Mouse (Mus musculus): Measurements from ENCODE around the gene Klrb1b. TPM values are rescaled to one million over a fixed set of nuclear protein-coding genes. Genes with fewer than 3 reads are reported as not detected.

Gene Klrb1b
- total and polyA plus RNA-seq, 2 experiments from 2014 or later, result not detected

DNA sequence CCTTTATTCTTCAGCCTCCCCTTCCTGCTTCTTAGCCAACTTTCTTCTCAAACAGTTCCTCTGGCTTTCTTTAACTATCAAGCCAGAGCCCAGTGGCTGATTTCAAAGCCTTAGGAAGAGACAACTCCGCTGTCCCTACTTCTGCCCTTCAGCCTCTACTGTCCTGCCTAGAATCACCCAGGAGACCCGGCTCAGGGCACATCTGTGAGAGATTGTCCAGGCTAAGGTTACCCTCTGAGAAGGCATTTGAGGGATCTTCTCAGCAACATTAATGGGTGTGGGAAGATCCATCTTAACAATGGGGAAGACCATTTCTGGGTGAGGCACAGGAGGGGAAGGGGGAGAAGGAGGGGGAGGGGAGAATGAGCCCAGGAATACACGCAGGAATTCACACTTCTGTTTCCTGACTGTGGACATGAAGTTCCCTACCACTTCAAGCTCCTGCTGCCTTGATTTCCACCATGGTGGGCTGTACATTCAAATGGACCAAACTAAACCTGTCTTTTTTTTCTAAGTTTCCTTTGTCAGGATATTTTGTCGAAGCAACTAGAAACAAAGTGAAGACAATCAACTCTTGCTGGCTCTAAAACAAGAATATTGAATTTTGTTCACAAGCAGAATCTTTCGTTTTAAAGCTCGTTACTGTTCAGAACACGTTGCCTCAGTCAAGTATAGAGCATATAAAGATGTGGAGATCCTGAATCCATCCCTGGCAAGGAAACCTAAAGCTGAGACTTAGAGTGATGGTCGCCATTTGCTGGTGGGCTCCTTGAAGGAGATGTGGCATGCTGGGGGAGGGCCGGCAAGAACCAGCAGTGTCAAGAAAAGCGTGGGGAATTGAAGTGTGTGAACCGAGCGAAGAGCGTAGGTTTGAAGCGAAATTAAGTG lies 11.6 kb upstream of the Klrb1b start:
- peak overlapping the region; percentile 88 for H3K9ac ChIP-seq (replicated peaks; ENCODE audit: low read length)
- no peak for TF ChIP-seq CTCF (IDR thresholded peaks at IDR 0.05; ENCODE audit: low read depth)
- no peaks in the 10 kb centered on the region for H3K9me3 ChIP-seq (ENCODE audit: low read length)
- H3K4me2 ChIP-seq (ENCODE audit: low read depth, low read length), result peak overlapping the region; percentile 81
- peak overlapping the region; percentile 88 for H3K4me3 ChIP-seq (ENCODE audit: low read length)
- peak overlapping the region; percentile 94 for H3K27ac ChIP-seq
- peak; percentile 62 for DNase-seq (ENCODE audit: low spot score)
- 2% methylated on average over 14 of the region's 14 CpGs for WGBS
- no peaks in the 10 kb centered on the region for H3K4me1 ChIP-seq (ENCODE audit: insufficient read depth, low read length)
- peak; percentile 48 for ATAC-seq
- H3K36me3 ChIP-seq (ENCODE audit: insufficient read depth, low read length), result no peaks in the 10 kb centered on the region
- no peaks in the 10 kb centered on the region for H3K27me3 ChIP-seq (ENCODE audit: insufficient read depth, low read length)

DNA sequence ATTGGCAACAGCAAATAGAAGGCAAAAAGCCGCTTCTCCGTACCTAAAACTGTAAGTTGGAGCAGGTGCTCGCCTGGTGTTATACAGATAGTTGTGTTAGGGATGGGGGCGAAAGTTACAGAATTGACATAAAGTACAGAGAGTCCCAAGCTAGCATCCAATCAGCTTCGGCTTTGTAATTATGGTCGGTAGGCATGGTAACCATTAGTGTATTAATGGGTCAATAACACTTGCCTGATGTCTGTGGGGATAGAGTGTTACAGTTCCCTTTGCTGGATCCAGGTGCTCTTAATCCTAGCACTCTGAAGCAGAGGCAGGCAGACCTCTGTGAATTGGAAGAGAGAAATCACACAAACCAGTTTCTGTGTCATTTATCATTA lies 10.8 kb upstream of the Klrb1b start:
- Histone ChIP-seq H3K9me3 (ENCODE audit: low read length) (no peaks in the 10 kb centered on the region), H3K36me3 (ENCODE audit: insufficient read depth, low read length) (no peaks in the 10 kb centered on the region), H3K4me2 (ENCODE audit: low read depth, low read length) (peak overlapping the region; percentile 81), H3K4me3 (ENCODE audit: low read length) (peak overlapping the region; percentile 88), H3K4me1 (ENCODE audit: insufficient read depth, low read length) (no peaks in the 10 kb centered on the region), H3K27me3 (ENCODE audit: insufficient read depth, low read length) (no peaks in the 10 kb centered on the region), H3K9ac (replicated peaks; ENCODE audit: low read length) (peak overlapping the region; percentile 88; the same call in 1 of the 2 replicates), H3K27ac (peak overlapping the region; percentile 94)
- 86% methylated on average over 6 of the region's 6 CpGs for WGBS
- ATAC-seq (no peak), DNase-seq (ENCODE audit: low spot score) (peak; percentile 11)
- TF ChIP-seq CTCF (IDR thresholded peaks at IDR 0.05; ENCODE audit: low read depth), result no peak

DNA sequence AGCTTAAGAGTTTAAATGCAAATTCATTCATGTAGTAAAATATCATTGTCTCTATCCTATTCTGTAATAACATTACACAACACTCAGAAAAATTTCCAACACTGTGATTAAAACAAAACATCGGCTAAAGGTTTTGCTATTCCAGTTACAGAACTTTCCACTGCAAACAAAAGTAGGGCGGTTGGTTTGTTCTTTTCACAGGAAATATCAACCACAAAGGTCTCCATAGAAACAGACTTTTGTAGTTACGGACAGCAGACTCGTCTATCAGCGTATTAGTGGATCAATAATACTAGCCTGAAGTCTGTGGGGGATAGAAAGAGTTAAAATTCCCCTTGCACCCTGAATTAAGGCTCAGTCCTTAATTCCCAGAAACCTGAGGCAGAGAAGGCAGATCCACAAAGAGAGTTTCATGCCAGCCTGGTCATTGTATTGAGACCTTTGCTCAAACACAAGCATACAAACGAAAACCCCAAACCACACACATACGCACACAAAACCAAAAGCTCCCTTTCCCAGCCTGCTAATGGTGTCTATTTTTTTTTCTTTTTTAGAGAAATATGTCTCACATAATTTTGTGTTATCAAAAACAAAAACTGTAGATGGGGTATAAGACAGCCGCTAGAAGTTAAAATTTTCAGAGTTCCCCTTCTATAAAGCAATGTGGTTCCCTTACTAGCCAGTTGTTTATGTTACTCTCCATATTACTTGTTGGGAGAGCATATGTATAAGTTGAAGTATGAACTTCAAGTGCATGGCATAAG lies 10.2 kb upstream of the Klrb1b start:
- ATAC-seq (no peak), DNase-seq (ENCODE audit: low spot score) (no peak)
- H3K4me1 ChIP-seq (ENCODE audit: insufficient read depth, low read length), result no peaks in the 10 kb centered on the region
- H3K27ac ChIP-seq, result no peak overlapping the region
- TF ChIP-seq CTCF (IDR thresholded peaks at IDR 0.05; ENCODE audit: low read depth), result no peak
- 61% methylated on average over 8 of the region's 8 CpGs for WGBS
- no peaks in the 10 kb centered on the region for H3K9me3 ChIP-seq (ENCODE audit: low read length)
- H3K36me3 ChIP-seq (ENCODE audit: insufficient read depth, low read length), result no peaks in the 10 kb centered on the region
- H3K27me3 ChIP-seq (ENCODE audit: insufficient read depth, low read length), result no peaks in the 10 kb centered on the region
- H3K9ac ChIP-seq (replicated peaks; ENCODE audit: low read length), result no peak overlapping the region
- H3K4me3 ChIP-seq (ENCODE audit: low read length), result no peak overlapping the region
- H3K4me2 ChIP-seq (ENCODE audit: low read depth, low read length), result no peak overlapping the region

DNA sequence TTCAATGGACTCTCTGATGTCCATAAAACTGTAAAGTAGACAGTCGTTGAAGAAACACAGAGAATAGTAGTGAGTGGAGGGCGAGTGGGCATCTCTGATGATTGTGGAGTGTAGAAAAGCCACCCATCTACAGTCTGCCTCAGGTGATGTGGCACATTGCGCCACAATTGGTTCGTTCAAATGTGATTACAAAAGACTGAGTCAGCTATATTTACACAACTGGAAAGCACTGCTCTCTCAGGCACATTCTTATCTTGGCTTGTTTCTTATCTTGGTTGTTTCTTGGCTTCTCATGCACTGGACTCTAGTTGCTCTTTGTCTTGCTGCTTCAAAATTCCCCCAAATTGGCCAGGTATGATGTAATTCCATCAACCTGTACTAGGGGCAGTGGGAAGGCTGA lies 9.4 kb upstream of the Klrb1b start:
- H3K9ac ChIP-seq (replicated peaks; ENCODE audit: low read length), result no peak overlapping the region
- H3K4me3 ChIP-seq (ENCODE audit: low read length), result no peak overlapping the region
- no peaks in the 10 kb centered on the region for H3K4me1 ChIP-seq (ENCODE audit: insufficient read depth, low read length)
- DNase-seq (ENCODE audit: low spot score) (no peak), ATAC-seq (no peak)
- H3K27ac ChIP-seq, result no peak overlapping the region
- 86% methylated on average over 4 of the region's 4 CpGs for WGBS
- no peaks in the 10 kb centered on the region for H3K27me3 ChIP-seq (ENCODE audit: insufficient read depth, low read length)
- H3K36me3 ChIP-seq (ENCODE audit: insufficient read depth, low read length), result no peaks in the 10 kb centered on the region
- H3K9me3 ChIP-seq (ENCODE audit: low read length), result no peaks in the 10 kb centered on the region
- H3K4me2 ChIP-seq (ENCODE audit: low read depth, low read length), result no peak overlapping the region
- TF ChIP-seq CTCF (IDR thresholded peaks at IDR 0.05; ENCODE audit: low read depth), result no peak

DNA sequence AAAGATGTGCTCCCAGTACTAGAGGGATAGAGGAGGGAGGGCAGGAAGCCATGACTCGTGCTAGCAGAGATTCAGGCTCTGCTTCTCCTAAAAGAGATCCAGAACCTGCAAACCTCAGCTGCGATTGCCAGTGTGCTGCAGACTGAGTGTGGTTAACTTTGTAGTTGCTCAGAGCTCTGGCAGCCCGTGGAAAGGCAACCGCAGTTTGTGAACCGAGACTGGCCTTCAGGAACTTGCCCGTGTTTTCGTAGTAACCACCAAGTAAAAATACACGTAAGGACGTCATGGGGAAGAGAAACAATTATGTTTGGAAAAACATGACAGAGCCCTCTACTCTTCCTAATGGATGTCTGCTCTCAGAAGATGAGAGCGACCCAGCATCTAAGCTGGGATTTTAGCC lies 6.9 kb upstream of the Klrb1b start:
- ATAC-seq, result no peak
- no peak overlapping the region for H3K4me2 ChIP-seq (ENCODE audit: low read depth, low read length)
- 86% methylated on average over 10 of the region's 10 CpGs for WGBS
- TF ChIP-seq CTCF (IDR thresholded peaks at IDR 0.05; ENCODE audit: low read depth), result no peak
- H3K9me3 ChIP-seq (ENCODE audit: low read length), result no peaks in the 10 kb centered on the region
- no peak overlapping the region for H3K27ac ChIP-seq
- no peak for DNase-seq (ENCODE audit: low spot score)
- no peaks in the 10 kb centered on the region for H3K36me3 ChIP-seq (ENCODE audit: insufficient read depth, low read length)
- no peak overlapping the region for H3K9ac ChIP-seq (replicated peaks; ENCODE audit: low read length)
- H3K4me1 ChIP-seq (ENCODE audit: insufficient read depth, low read length), result no peaks in the 10 kb centered on the region
- no peak overlapping the region for H3K4me3 ChIP-seq (ENCODE audit: low read length)
- H3K27me3 ChIP-seq (ENCODE audit: insufficient read depth, low read length), result no peaks in the 10 kb centered on the region

DNA sequence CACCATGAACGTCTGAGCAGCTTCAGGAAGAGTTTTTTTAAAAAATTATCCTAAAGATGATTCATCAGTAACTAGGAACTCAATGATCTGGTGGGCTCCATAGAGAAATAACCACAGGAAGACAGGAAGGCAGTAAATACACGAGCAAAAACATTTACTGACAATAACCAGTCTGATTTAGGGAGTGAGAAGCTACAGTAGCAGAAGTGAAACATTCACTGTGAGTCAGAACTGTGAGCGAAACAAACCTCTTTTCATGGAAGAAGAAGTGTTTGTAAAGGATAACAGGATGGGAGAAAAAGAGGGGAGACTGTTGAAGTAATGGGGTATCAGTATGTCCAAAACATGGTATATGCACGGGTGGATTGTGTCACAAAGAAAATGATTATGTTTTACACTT lies 3.7 kb upstream of the Klrb1b start:
- Histone ChIP-seq H3K4me2 (ENCODE audit: low read depth, low read length) (no peak overlapping the region), H3K27me3 (ENCODE audit: insufficient read depth, low read length) (no peaks in the 10 kb centered on the region), H3K9ac (replicated peaks; ENCODE audit: low read length) (no peak overlapping the region), H3K27ac (no peak overlapping the region), H3K4me1 (ENCODE audit: insufficient read depth, low read length) (no peaks in the 10 kb centered on the region), H3K36me3 (ENCODE audit: insufficient read depth, low read length) (no peaks in the 10 kb centered on the region), H3K4me3 (ENCODE audit: low read length) (no peak overlapping the region), H3K9me3 (ENCODE audit: low read length) (no peaks in the 10 kb centered on the region)
- TF ChIP-seq CTCF (IDR thresholded peaks at IDR 0.05; ENCODE audit: low read depth), result no peak
- 69% methylated on average over 4 of the region's 4 CpGs for WGBS
- ATAC-seq (no peak), DNase-seq (ENCODE audit: low spot score) (no peak)
